Mouse (Mus musculus) CH12.LX (cell line): Measurements from ENCODE around the gene Dqx1. TPM values are rescaled to one million over a fixed set of nuclear protein-coding genes. Genes with fewer than 3 reads are reported as not detected.

Source experiments
- DNase-seq: peaks from one replicate; pipeline ENCODE4 v3.0.0-alpha.2; 2013; ENCODE audit errors: extremely low read depth
- H3K27ac ChIP-seq: 2 replicates; pipeline ENCODE4 v1.5.1; 2012; ENCODE audit warnings: low read depth, mild to moderate bottlenecking, control low read depth, moderate library complexity; ENCODE audit not compliant: insufficient read depth
- H3K27me3 ChIP-seq: replicated peaks from 2 replicates; pipeline ENCODE3; 2012; ENCODE audit warnings: inconsistent platforms
- H3K36me3 ChIP-seq, 2 experiments: replicated peaks in 1 of 2; 2 replicates each; pipeline versions ENCODE3 to v1.6.1; 2012; ENCODE audit warnings: inconsistent platforms in 1 of 2, low read length in 1 of 2, mild to moderate bottlenecking in 1 of 2, mixed read lengths in 1 of 2, moderate library complexity in 1 of 2; ENCODE audit not compliant: control insufficient read depth in 1 of 2, insufficient read depth in 1 of 2
- H3K4me1 ChIP-seq, 2 experiments: 2 replicates each; pipeline ENCODE4 v1.6.1; 2012; ENCODE audit warnings: inconsistent platforms in 1 of 2, moderate library complexity in 1 of 2; ENCODE audit not compliant: insufficient read depth in 2 of 2, control insufficient read depth in 1 of 2
- H3K4me2 ChIP-seq: 2 replicates; pipeline ENCODE4 v1.6.1; 2012; ENCODE audit warnings: low read depth, mild to moderate bottlenecking, control low read depth; ENCODE audit not compliant: poor library complexity, insufficient read depth, severe bottlenecking
- H3K4me3 ChIP-seq, 3 experiments: fragments of 150-350 bp in 1 of 3; sonication (generic) in 1 of 3; replicated peaks in 1 of 3; 2 replicates each; pipeline versions ENCODE3 to v1.5.1; 2011 to 2012; ENCODE audit warnings: low read depth in 2 of 3, low read length in 2 of 3, mild to moderate bottlenecking in 2 of 3, moderate library complexity in 2 of 3, control low read depth in 1 of 3, improper control_type of control experiment in 1 of 3, inconsistent platforms in 1 of 3, mixed read lengths in 1 of 3; ENCODE audit not compliant: poor library complexity in 1 of 3
- H3K79me2 ChIP-seq: replicated peaks from 2 replicates; pipeline ENCODE4 v1.6.1; 2012; ENCODE audit warnings: mild to moderate bottlenecking, moderate library complexity; ENCODE audit not compliant: control insufficient read depth, poor library complexity, insufficient read depth, severe bottlenecking; ENCODE audit errors: extremely low read depth
- H3K9ac ChIP-seq: 2 replicates; pipeline ENCODE4 v1.6.1; 2012; ENCODE audit warnings: low read depth, mild to moderate bottlenecking, control low read depth, moderate library complexity; ENCODE audit not compliant: insufficient read depth
- H3K9me3 ChIP-seq: replicated peaks from 2 replicates; pipeline ENCODE3; 2012; ENCODE audit warnings: low read length, inconsistent platforms, mixed read lengths
- BHLHE40 ChIP-seq: IDR thresholded peaks from 2 replicates; pipeline ENCODE4 v1.6.1; 2011; ENCODE audit warnings: mild to moderate bottlenecking, low read depth, low read length, improper control_type of control experiment
- CHD1 ChIP-seq: IDR thresholded peaks from 2 replicates; pipeline ENCODE4 v1.6.1; 2012; ENCODE audit warnings: low read depth, low read length, improper control_type of control experiment, inconsistent platforms
- CTCF ChIP-seq, 2 experiments: IDR thresholded peaks in 1 of 2; conservative IDR thresholded peaks in 1 of 2; 2 replicates each; pipeline ENCODE4 v1.5.1; 2011 to 2012; ENCODE audit warnings: low read depth in 2 of 2, low read length in 2 of 2, improper control_type of control experiment in 1 of 2, inconsistent platforms in 1 of 2, mild to moderate bottlenecking in 1 of 2, moderate library complexity in 1 of 2
- E2F4 ChIP-seq: IDR thresholded peaks from 2 replicates; pipeline ENCODE4 v1.6.1; 2011; ENCODE audit warnings: low read depth, low read length, improper control_type of control experiment; ENCODE audit not compliant: insufficient replicate concordance
- ETS1 ChIP-seq: conservative IDR thresholded peaks from 2 replicates; pipeline ENCODE4 v1.6.1; 2012; ENCODE audit warnings: low read depth, mild to moderate bottlenecking, inconsistent platforms, low read length, improper control_type of control experiment, moderate library complexity
- GABPA ChIP-seq: IDR thresholded peaks from 2 replicates; pipeline ENCODE4 v1.6.1; 2012; ENCODE audit warnings: low read depth, low read length, improper control_type of control experiment, inconsistent platforms; ENCODE audit not compliant: insufficient replicate concordance
- IRF4 ChIP-seq: IDR thresholded peaks from 2 replicates; pipeline ENCODE4 v1.6.1; 2014; ENCODE audit warnings: low read depth, mild to moderate bottlenecking, inconsistent platforms, low read length, improper control_type of control experiment
- JUN ChIP-seq: IDR thresholded peaks from 2 replicates; pipeline ENCODE4 v1.6.1; 2011; ENCODE audit warnings: low read depth, mild to moderate bottlenecking, low read length, improper control_type of control experiment, moderate library complexity; ENCODE audit not compliant: insufficient read depth
- JUND ChIP-seq: conservative IDR thresholded peaks from 2 replicates; pipeline ENCODE4 v1.6.1; 2011; ENCODE audit warnings: low read depth, low read length, improper control_type of control experiment
- KAT2A ChIP-seq: IDR thresholded peaks from 2 replicates; pipeline ENCODE4 v1.6.1; 2012; ENCODE audit warnings: low read length, improper control_type of control experiment, inconsistent platforms; ENCODE audit not compliant: insufficient replicate concordance
- MAX ChIP-seq: IDR thresholded peaks from 2 replicates; pipeline ENCODE4 v1.6.1; 2011; ENCODE audit warnings: low read length, improper control_type of control experiment
- MEF2A ChIP-seq: IDR thresholded peaks from 2 replicates; pipeline ENCODE4 v1.6.1; 2014; ENCODE audit warnings: low read depth, mild to moderate bottlenecking, inconsistent platforms, low read length, improper control_type of control experiment, borderline replicate concordance
- MXI1 ChIP-seq: IDR thresholded peaks from 2 replicates; pipeline ENCODE4 v1.6.1; 2011; ENCODE audit warnings: mild to moderate bottlenecking, low read depth, low read length, improper control_type of control experiment
- MYC ChIP-seq: IDR thresholded peaks from 2 replicates; pipeline ENCODE4 v1.6.1; 2011; ENCODE audit warnings: low read depth, mild to moderate bottlenecking, improper control_type of control experiment, low read length
- NRF1 ChIP-seq: IDR thresholded peaks from 2 replicates; pipeline ENCODE4 v1.6.1; 2014; ENCODE audit warnings: low read depth, mild to moderate bottlenecking, inconsistent platforms, low read length, improper control_type of control experiment, moderate library complexity
- PAX5 ChIP-seq: IDR thresholded peaks from 2 replicates; pipeline ENCODE4 v1.6.1; 2012; ENCODE audit warnings: low read length, inconsistent platforms, mixed read lengths
- POLR2A ChIP-seq: IDR thresholded peaks from 2 replicates; pipeline ENCODE4 v1.6.1; 2011; ENCODE audit warnings: low read depth, mild to moderate bottlenecking, improper control_type of control experiment, low read length
- POLR2AphosphoS2 ChIP-seq: IDR thresholded peaks from 2 replicates; pipeline ENCODE4 v1.6.1; 2011; ENCODE audit warnings: low read depth, low read length, improper control_type of control experiment
- RAD21 ChIP-seq: IDR thresholded peaks from 2 replicates; pipeline ENCODE4 v1.6.1; 2011; ENCODE audit warnings: low read depth, mild to moderate bottlenecking, low read length, improper control_type of control experiment, moderate library complexity
- SIN3A ChIP-seq: IDR thresholded peaks from 2 replicates; pipeline ENCODE4 v1.6.1; 2012; ENCODE audit warnings: low read length, improper control_type of control experiment, inconsistent platforms
- SMC3 ChIP-seq: IDR thresholded peaks from 2 replicates; pipeline ENCODE4 v1.6.1; 2011; ENCODE audit warnings: low read depth, low read length, improper control_type of control experiment
- TCF12 ChIP-seq: IDR thresholded peaks from 2 replicates; pipeline ENCODE4 v1.6.1; 2014; ENCODE audit warnings: low read depth, mild to moderate bottlenecking, inconsistent platforms, low read length, improper control_type of control experiment
- UBTF ChIP-seq: IDR thresholded peaks from 2 replicates; pipeline ENCODE4 v1.6.1; 2012; ENCODE audit warnings: low read depth, mild to moderate bottlenecking, inconsistent platforms, low read length, improper control_type of control experiment, moderate library complexity
- USF1 ChIP-seq: IDR thresholded peaks from 2 replicates; pipeline ENCODE4 v1.6.1; 2014; ENCODE audit warnings: low read depth, mild to moderate bottlenecking, inconsistent platforms, low read length, improper control_type of control experiment
- USF2 ChIP-seq: conservative IDR thresholded peaks from 2 replicates; pipeline ENCODE4 v1.6.1; 2011; ENCODE audit warnings: low read depth, low read length, improper control_type of control experiment
- ZKSCAN1 ChIP-seq: IDR thresholded peaks from 2 replicates; pipeline ENCODE4 v1.6.1; 2012; ENCODE audit warnings: low read depth, inconsistent platforms, low read length, improper control_type of control experiment, borderline replicate concordance
- ZMIZ1 ChIP-seq: IDR thresholded peaks from 2 replicates; pipeline ENCODE4 v1.6.1; 2012; ENCODE audit warnings: low read depth, mild to moderate bottlenecking, inconsistent platforms, low read length, improper control_type of control experiment
- dilution Hi-C: fragments of 300-500 bp; cut with MboI; formaldehyde crosslinking; loops from 2 replicates; pipeline ENCODE4 v1.14.3; 2020; ENCODE audit warnings: low sequenced_read_pairs; ENCODE audit not compliant: extremely low pct_unique_long_range_greater_than_20kb, extremely low pct_ligation_motif_present
- in situ Hi-C: fragments of 300-500 bp; cut with MboI; formaldehyde crosslinking; loops from 3 replicates; pipeline ENCODE4 v1.14.3; 2019; ENCODE audit warnings: low sequenced_read_pairs, low pct_ligation_motif_present, low pct_unique_long_range_greater_than_20kb, mixed read lengths
- polyA plus RNA-seq: library from polyadenylated mRNA; unstranded; fragments of >175 nt; gene quantifications from 2 replicates; pipeline ENCODE4 v1.2.1, GENCODE M21; 2012; ENCODE audit warnings: low read depth; ENCODE audit not compliant: insufficient read length
- total RNA-seq, 2 experiments: library from RNA; depleted of rRNA; stranded (reverse); fragments of 300-350 nt in 1 of 2; fragments of >200 nt in 1 of 2; gene quantifications; 2 replicates each; pipeline ENCODE4 v1.2.3; 2012 to 2014

Gene Dqx1
- total and polyA plus RNA-seq, 3 experiments, result 1.3 to 2.9 (median 2.2) TPM

GRCm38 (mm10) chr6:83054871-83055431 lies 2.7 kb upstream of the Dqx1 start, which contains the start of gene Htra2:
Gene Htra2, minus strand, starts transcription at chr6:83055273.
- in situ Hi-C loops, result no loop called here
- Histone ChIP-seq H3K27ac (peak within 1 kb of the TSS; percentile 73), H3K4me1 (peaks cover 8 to 43% of the 10 kb centered on the region in 2 experiments), H3K36me3 (peaks cover 36 to 69% of the 10 kb centered on the region in 2 experiments), H3K9ac (peak within 1 kb of the TSS; percentile 93), H3K27me3 (no peaks in the 10 kb centered on the region), H3K79me2 (peaks cover 38% of the 10 kb centered on the region), H3K4me2 (peak within 1 kb of the TSS; percentile 93), H3K9me3 (no peaks in the 10 kb centered on the region), H3K4me3 (peak within 1 kb of the TSS; percentile 88 to 98 (median 96))
- no peak for DNase-seq
- dilution Hi-C loops, result no loop called here
- TF ChIP-seq ZMIZ1 (no peak), CHD1 (no peak), GABPA (no peak), MYC (no peak; the same call in 1 of the 2 replicates), SIN3A (peak; percentile 2; the same call in 1 of the 2 replicates), USF1 (no peak), BHLHE40 (0 out of 2 replicates have a peak, but pooled peaks have one; percentile 12), TCF12 (no peak), ZKSCAN1 (no peak), CTCF (conservative IDR thresholded peaks at IDR 0.05 in 1 of 2, IDR thresholded peaks at IDR 0.05 in 1 of 2; ENCODE audit: low read depth in 2 of 2, low read length in 2 of 2) (peak in 1 of 2 experiments; percentile 63; a peak in 2 of 4 replicates), UBTF (0 out of 2 replicates have a peak, but pooled peaks have one; percentile 13), NRF1 (no peak), MXI1 (no peak; the same call in 1 of the 2 replicates), RAD21 (peak; percentile 41), USF2 (no peak), E2F4 (no peak), KAT2A (no peak), SMC3 (peak; percentile 72), JUND (no peak), JUN (no peak), PAX5 (no peak), ETS1 (no peak), MEF2A (no peak), POLR2A (no peak), IRF4 (peak; percentile 35; the same call in 1 of the 2 replicates), POLR2AphosphoS2 (no peak), MAX (peak; percentile 75)
